Mouse (Mus musculus): ENCODE data around the gene Cmtm5. TPM values are rescaled to one million over a fixed set of nuclear protein-coding genes. Genes with fewer than 3 reads are reported as not detected.
"Not testable (repeated sequence)": the region's sequence is repeated elsewhere in the genome, so short reads cannot be mapped to it uniquely, and the experiment has no call there.

Gene Cmtm5
- polyA plus RNA-seq, 1 experiment from 2014 or later: not detected

DNA sequence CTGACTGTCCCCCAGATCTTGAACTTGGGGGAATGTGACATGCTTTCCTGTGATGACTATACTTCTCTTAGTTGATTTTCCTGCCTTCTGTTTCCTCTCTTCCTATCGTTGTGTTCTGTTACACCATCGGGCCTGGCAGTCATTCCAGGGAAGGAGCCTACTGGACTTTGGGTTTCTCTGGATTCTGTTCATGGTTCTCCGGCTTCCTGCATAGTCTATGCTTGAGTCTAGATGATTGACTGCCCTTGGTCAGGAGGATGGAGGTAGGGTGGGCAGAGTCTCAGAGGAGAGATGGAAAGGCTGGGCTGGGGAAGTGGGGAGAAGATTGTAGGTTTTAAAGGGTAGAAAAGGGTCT, 4.1 kb downstream of the Cmtm5 start:
- H3K27ac ChIP-seq (ENCODE audit: low read depth, low read length): no peak overlapping the region
- WGBS: 73% methylated on average over 3 of the region's 3 CpGs
- no peaks in the 10 kb centered on the region for H3K4me1 ChIP-seq (replicated peaks; ENCODE audit: control insufficient read depth, insufficient read depth, low read length)
- DNase-seq (ENCODE audit: low spot score): no peak
- H3K4me2 ChIP-seq: no peak overlapping the region
- H3K9ac ChIP-seq (ENCODE audit: low read depth, low read length): no peak overlapping the region
- no peaks in the 10 kb centered on the region for H3K36me3 ChIP-seq (ENCODE audit: control insufficient read depth, insufficient read depth, low read length)
- ATAC-seq (replicated peaks; ENCODE audit: low FRiP score): no peak
- peaks cover 3% of the 10 kb centered on the region for H3K27me3 ChIP-seq (replicated peaks; ENCODE audit: control insufficient read depth, insufficient read depth, low read length)
- no peak overlapping the region for H3K4me3 ChIP-seq (ENCODE audit: low read depth, low read length)
- H3K9me3 ChIP-seq (ENCODE audit: control insufficient read depth, low read length): no peaks in the 10 kb centered on the region

DNA sequence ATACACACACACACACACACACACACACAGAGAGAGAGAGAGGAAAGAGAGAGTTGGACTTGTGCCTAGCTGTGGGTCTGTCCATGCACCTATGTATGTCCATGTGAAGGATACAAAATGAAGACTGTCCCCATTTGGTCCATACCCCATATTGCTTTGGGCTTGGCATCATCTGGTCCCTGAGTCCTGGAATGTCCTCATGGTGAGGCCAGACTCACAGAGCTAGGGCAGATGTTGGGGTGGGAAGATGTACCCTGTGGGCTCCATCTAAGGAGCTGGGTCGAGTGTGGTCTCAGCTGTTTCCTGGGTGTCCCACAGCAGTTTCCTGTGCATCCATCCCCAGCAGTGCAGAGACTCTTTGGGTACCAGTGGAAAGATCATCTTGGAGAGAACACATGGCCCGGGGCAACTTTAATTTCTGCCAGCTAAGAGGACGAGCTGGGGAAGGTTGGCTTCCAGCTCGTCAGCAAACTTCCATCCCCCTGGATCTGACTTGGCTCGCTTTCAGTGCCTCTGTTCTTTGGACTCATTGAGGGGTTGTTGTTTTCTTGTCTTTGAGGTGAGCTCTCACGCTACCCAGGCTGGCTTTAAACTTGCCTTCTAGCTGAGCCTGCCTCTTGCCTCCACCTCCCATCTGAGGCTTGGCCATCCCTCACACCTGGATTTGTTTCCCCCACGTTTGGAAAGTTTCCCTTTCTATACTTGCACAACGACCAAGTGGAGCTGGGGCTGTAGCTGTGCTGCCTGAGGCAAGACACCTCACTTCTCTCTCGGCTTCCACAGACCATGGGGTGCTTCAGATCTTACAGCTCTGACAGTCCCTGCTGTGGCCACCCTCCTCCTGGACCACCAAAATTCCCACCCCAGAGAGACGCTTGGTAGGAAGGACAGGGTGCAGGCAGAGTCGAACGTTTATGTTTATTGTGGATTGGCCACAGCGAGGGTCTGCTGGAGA, 5.2 kb downstream of the Cmtm5 start:
- Histone ChIP-seq H3K4me3 (ENCODE audit: low read depth, low read length) (no peak overlapping the region), H3K27ac (ENCODE audit: low read depth, low read length) (no peak overlapping the region), H3K36me3 (ENCODE audit: control insufficient read depth, insufficient read depth, low read length) (no peaks in the 10 kb centered on the region), H3K9ac (ENCODE audit: low read depth, low read length) (no peak overlapping the region), H3K4me2 (no peak overlapping the region), H3K4me1 (replicated peaks; ENCODE audit: control insufficient read depth, insufficient read depth, low read length) (no peaks in the 10 kb centered on the region), H3K9me3 (ENCODE audit: control insufficient read depth, low read length) (no peaks in the 10 kb centered on the region), H3K27me3 (replicated peaks; ENCODE audit: control insufficient read depth, insufficient read depth, low read length) (peaks cover 3% of the 10 kb centered on the region)
- WGBS: 62% methylated on average over 13 of the region's 13 CpGs
- DNase-seq (ENCODE audit: low spot score): no peak
- ATAC-seq (replicated peaks; ENCODE audit: low FRiP score): no peak

DNA sequence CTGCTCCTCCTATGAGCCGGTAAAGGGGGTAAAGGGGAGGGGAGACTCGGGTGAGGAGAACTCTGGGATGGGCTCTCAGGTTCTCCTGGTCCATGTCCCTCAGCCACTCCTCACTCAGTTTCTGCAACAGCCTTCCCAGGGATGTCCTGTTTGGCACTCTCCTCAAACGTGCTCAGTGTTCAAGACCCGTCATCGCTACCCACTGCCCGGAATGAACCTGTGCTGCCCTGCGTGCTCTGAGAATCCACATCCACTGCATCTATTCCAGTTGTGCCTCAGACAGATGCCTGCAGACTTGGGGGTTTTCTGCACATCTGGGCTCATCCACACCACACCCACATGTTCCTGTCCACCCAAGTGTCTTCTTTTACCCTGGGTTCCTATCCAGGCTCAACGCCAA, 6.4 kb downstream of the Cmtm5 start:
- Histone ChIP-seq H3K9ac (ENCODE audit: low read depth, low read length) (no peak overlapping the region), H3K4me2 (no peak overlapping the region), H3K4me1 (replicated peaks; ENCODE audit: control insufficient read depth, insufficient read depth, low read length) (no peaks in the 10 kb centered on the region), H3K9me3 (ENCODE audit: control insufficient read depth, low read length) (no peaks in the 10 kb centered on the region), H3K36me3 (ENCODE audit: control insufficient read depth, insufficient read depth, low read length) (no peaks in the 10 kb centered on the region), H3K27me3 (replicated peaks; ENCODE audit: control insufficient read depth, insufficient read depth, low read length) (no peaks in the 10 kb centered on the region; the same call in 1 of the 2 replicates), H3K27ac (ENCODE audit: low read depth, low read length) (no peak overlapping the region), H3K4me3 (ENCODE audit: low read depth, low read length) (no peak overlapping the region)
- 84% methylated on average over 8 of the region's 8 CpGs for WGBS
- ATAC-seq (replicated peaks; ENCODE audit: low FRiP score) (no peak), DNase-seq (ENCODE audit: low spot score) (no peak)

DNA sequence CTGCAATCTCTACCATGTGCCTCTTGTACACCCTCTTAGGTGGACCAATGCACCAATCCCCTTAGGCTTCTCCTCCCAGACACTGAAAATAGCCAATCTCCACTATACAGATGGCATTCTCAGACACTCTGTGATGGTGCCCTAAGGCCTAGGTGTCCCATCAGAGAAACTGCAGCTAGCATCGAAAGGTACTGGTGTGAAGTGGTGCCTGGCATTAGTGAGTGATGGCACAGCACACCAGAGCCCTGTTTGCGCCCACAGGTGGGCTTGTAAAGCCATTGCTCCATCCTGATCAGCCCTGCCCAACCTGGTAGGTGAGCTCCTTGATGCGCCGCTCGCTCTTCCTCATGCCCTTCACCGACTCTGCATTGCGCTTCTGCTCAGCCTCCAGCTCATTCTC, 7.9 kb downstream of the Cmtm5 start:
- H3K9me3 ChIP-seq (ENCODE audit: control insufficient read depth, low read length): no peaks in the 10 kb centered on the region
- DNase-seq (ENCODE audit: low spot score): no peak
- no peaks in the 10 kb centered on the region for H3K27me3 ChIP-seq (replicated peaks; ENCODE audit: control insufficient read depth, insufficient read depth, low read length)
- no peaks in the 10 kb centered on the region for H3K4me1 ChIP-seq (replicated peaks; ENCODE audit: control insufficient read depth, insufficient read depth, low read length)
- ATAC-seq (replicated peaks; ENCODE audit: low FRiP score): no peak
- no peak overlapping the region for H3K4me3 ChIP-seq (ENCODE audit: low read depth, low read length)
- H3K36me3 ChIP-seq (ENCODE audit: control insufficient read depth, insufficient read depth, low read length): no peaks in the 10 kb centered on the region
- no peak overlapping the region for H3K27ac ChIP-seq (ENCODE audit: low read depth, low read length)
- no peak overlapping the region for H3K4me2 ChIP-seq
- WGBS: 88% methylated on average over 7 of the region's 7 CpGs
- H3K9ac ChIP-seq (ENCODE audit: low read depth, low read length): no peak overlapping the region

DNA sequence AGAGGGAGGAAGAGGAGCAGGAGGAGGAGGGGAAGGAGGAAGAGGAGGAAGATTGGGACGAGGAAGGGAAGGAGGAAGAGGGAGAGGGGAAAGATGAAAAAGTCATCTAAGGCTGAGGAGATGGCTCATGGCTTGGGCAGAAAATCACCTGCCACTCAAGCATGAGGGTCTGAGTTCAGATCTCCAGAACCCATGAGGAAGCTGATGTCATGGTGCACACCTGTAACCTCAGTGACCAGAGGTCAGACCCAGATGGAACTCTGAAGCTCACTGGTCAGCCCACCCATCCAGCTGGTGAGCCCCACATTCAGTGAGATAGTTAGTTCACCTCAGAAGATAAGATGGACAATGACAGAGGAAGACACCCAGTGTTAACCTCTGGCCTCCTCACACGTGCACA, 8.9 kb downstream of the Cmtm5 start:
- DNase-seq (ENCODE audit: low spot score) (no peak), ATAC-seq (replicated peaks; ENCODE audit: low FRiP score) (no peak)
- no peak overlapping the region for H3K9ac ChIP-seq (ENCODE audit: low read depth, low read length)
- H3K4me3 ChIP-seq (ENCODE audit: low read depth, low read length): no peak overlapping the region
- WGBS: 54% methylated on average over 2 of the region's 2 CpGs
- H3K4me2 ChIP-seq: no peak overlapping the region
- H3K27ac ChIP-seq (ENCODE audit: low read depth, low read length): no peak overlapping the region
- H3K36me3 ChIP-seq (ENCODE audit: control insufficient read depth, insufficient read depth, low read length): no peaks in the 10 kb centered on the region
- no peaks in the 10 kb centered on the region for H3K4me1 ChIP-seq (replicated peaks; ENCODE audit: control insufficient read depth, insufficient read depth, low read length)
- H3K9me3 ChIP-seq (ENCODE audit: control insufficient read depth, low read length): no peaks in the 10 kb centered on the region
- H3K27me3 ChIP-seq (replicated peaks; ENCODE audit: control insufficient read depth, insufficient read depth, low read length): 0 out of 2 replicates have a peak, but pooled peaks cover 2% of the 10 kb centered on the region

DNA sequence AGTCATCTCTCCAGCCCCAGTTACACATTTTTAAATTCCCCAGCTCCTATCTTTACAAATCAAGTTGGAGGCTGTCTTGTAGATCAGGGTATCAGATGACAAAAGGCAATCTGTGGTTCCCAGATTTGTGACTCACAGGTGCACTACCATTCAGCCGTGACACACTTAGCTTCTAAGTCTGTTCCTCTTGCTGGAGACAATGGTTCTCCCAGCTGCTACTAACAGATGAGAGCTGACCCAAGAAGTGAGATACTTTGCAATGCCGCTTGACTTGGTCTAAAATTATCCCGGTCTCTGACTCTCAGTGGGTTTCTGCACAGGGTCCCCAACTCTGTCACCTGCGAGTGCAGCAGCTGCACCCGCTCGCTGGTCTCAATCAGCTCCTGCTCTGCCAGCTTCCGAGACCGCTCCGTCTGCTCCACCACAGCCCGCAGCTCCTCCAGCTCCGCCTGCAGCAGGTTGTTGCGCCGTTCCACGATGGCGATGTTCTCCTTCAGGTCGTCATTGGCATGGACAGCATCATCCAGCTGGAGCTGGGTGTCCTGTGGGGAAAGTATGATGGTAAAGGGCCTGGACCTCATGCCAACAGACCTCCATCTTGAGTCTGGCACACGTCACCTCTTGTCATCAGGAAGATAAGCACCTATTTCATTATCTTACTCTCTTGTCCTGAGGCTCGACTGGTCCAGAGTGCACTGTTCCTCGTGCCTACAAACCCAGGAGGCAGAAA, 10.1 kb downstream of the Cmtm5 start:
- H3K36me3 ChIP-seq (ENCODE audit: control insufficient read depth, insufficient read depth, low read length): no peaks in the 10 kb centered on the region

DNA sequence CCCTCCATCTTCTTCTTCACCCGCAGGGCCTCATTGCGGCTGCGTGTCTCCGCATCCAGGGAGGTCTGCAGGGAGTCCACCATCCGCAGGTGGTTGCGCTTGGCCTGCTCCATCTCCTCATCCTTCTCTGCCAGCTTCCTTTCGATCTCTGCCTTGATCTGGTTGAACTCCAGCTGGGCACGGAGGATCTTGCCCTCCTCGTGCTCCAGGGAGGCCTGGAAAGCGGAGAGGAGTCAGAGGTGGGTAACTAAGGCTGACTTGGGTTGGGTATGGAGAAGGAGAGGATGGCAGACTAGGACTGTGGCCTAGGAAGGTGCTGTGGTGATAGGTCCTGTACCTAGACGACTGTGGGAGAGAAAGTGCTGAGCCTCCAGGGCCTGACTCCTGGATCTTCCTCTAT, 10.9 kb downstream of the Cmtm5 start:
- H3K9me3 ChIP-seq (ENCODE audit: control insufficient read depth, low read length); H3K4me2 ChIP-seq; H3K4me3 ChIP-seq (ENCODE audit: low read depth, low read length); H3K4me1 ChIP-seq (replicated peaks; ENCODE audit: control insufficient read depth, insufficient read depth, low read length); H3K36me3 ChIP-seq (ENCODE audit: control insufficient read depth, insufficient read depth, low read length); H3K27me3 ChIP-seq (replicated peaks; ENCODE audit: control insufficient read depth, insufficient read depth, low read length); DNase-seq (ENCODE audit: low spot score); ATAC-seq (replicated peaks; ENCODE audit: low FRiP score); H3K9ac ChIP-seq (ENCODE audit: low read depth, low read length); H3K27ac ChIP-seq (ENCODE audit: low read depth, low read length): not testable (repeated sequence)
- 85% methylated on average over 6 of the region's 11 CpGs for WGBS

More for the DNA sequence above, 10.1 kb downstream of the Cmtm5 start:
- H3K9me3 ChIP-seq (ENCODE audit: control insufficient read depth, low read length): no peaks in the 10 kb centered on the region
- no peaks in the 10 kb centered on the region for H3K4me1 ChIP-seq (replicated peaks; ENCODE audit: control insufficient read depth, insufficient read depth, low read length)
- no peak overlapping the region for H3K9ac ChIP-seq (ENCODE audit: low read depth, low read length)
- H3K27ac ChIP-seq (ENCODE audit: low read depth, low read length): no peak overlapping the region
- H3K27me3 ChIP-seq (replicated peaks; ENCODE audit: control insufficient read depth, insufficient read depth, low read length): 0 out of 2 replicates have a peak, but pooled peaks cover 6% of the 10 kb centered on the region
- WGBS: 74% methylated on average over 19 of the region's 19 CpGs
- ATAC-seq (replicated peaks; ENCODE audit: low FRiP score) (no peak), DNase-seq (ENCODE audit: low spot score) (no peak)
- no peak overlapping the region for H3K4me3 ChIP-seq (ENCODE audit: low read depth, low read length)
- no peak overlapping the region for H3K4me2 ChIP-seq

DNA sequence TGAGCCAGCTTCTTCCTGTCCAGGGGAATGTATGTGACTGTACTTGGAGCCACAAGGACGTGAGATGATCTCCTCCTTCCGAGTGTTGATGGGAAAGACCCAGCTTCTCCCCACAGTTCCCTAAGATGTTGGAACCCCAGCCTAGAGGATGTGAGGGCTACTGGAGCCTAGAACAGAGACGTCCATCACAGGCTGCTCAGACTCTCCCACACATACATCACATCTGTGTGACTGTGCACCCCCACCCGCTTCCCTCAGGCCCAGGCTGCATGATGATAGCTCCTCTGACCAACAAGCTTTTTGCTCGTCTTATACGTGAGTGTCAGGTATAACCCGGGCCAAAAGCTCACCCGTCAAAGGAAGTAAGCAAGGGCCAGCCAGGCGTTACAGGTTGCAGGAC, 12.7 kb downstream of the Cmtm5 start:
- no peak overlapping the region for H3K9ac ChIP-seq (ENCODE audit: low read depth, low read length)
- H3K4me2 ChIP-seq: no peak overlapping the region
- H3K27me3 ChIP-seq (replicated peaks; ENCODE audit: control insufficient read depth, insufficient read depth, low read length): peaks cover 9% of the 10 kb centered on the region; the same call in 1 of the 2 replicates
- no peak for DNase-seq (ENCODE audit: low spot score)
- no peaks in the 10 kb centered on the region for H3K36me3 ChIP-seq (ENCODE audit: control insufficient read depth, insufficient read depth, low read length)
- no peak overlapping the region for H3K4me3 ChIP-seq (ENCODE audit: low read depth, low read length)
- H3K27ac ChIP-seq (ENCODE audit: low read depth, low read length): no peak overlapping the region
- no peak for ATAC-seq (replicated peaks; ENCODE audit: low FRiP score)
- no peaks in the 10 kb centered on the region for H3K4me1 ChIP-seq (replicated peaks; ENCODE audit: control insufficient read depth, insufficient read depth, low read length)
- H3K9me3 ChIP-seq (ENCODE audit: control insufficient read depth, low read length): no peaks in the 10 kb centered on the region
- WGBS: 80% methylated on average over 9 of the region's 9 CpGs
